Mouse (Mus musculus): ENCODE measurements around the gene Mid1.
"Not testable (repeated sequence)": the region's sequence is repeated elsewhere in the genome, so short reads cannot be mapped to it uniquely, and the experiment has no call there.

- TF ChIP-seq EP300, CTCF (IDR thresholded peaks at IDR 0.05; ENCODE audit: low read depth): not testable (repeated sequence)
Measured at GRCm38 (mm10) chrX:169992951-169993547, 308.1 kb downstream of the Mid1 start.
